Mouse (Mus musculus) heart, postnatal 0 days (tissue): Measurements from ENCODE around the gene Pde2a. TPM values are rescaled to one million over a fixed set of nuclear protein-coding genes. Genes with fewer than 3 reads are reported as not detected.
A peak's percentile ranks its signal among the peaks of the same experiment; 100 is the strongest.

Source experiments
- ATAC-seq: fragments of 200-750 bp; cut with Nextera tagmentation; 2 replicates; pipeline ENCODE4 v1.8.0; 2017; ENCODE audit warnings: low read depth, moderate number of reproducible peaks, moderate library complexity; ENCODE audit not compliant: insufficient read depth
- DNase-seq: peaks from one replicate; pipeline ENCODE4 v3.0.0-alpha.2; 2016; ENCODE audit warnings: low spot score
- H3K27ac ChIP-seq: fragments of 300-500 bp; sonication (generic); 2 replicates; pipeline ENCODE4 v1.5.1; 2014; ENCODE audit warnings: low read depth, mild to moderate bottlenecking
- H3K27me3 ChIP-seq: fragments of 300-500 bp; sonication (generic); 2 replicates; pipeline ENCODE4 v1.6.1; 2014; ENCODE audit warnings: low read length, mixed read lengths; ENCODE audit not compliant: control insufficient read depth, insufficient read depth
- H3K36me3 ChIP-seq: fragments of 300-500 bp; sonication (generic); replicated peaks from 2 replicates; pipeline ENCODE4 v1.6.1; 2014; ENCODE audit warnings: low read length, mixed read lengths; ENCODE audit not compliant: control insufficient read depth, insufficient read depth
- H3K4me1 ChIP-seq: fragments of 300-500 bp; sonication (generic); 2 replicates; pipeline ENCODE4 v1.6.1; 2014; ENCODE audit warnings: antibody characterized with exemption; ENCODE audit not compliant: control insufficient read depth, insufficient read depth
- H3K4me2 ChIP-seq: fragments of 300-500 bp; sonication (generic); 2 replicates; pipeline ENCODE4 v1.6.1; 2014; ENCODE audit warnings: low read depth, mild to moderate bottlenecking, low read length, moderate library complexity
- H3K4me3 ChIP-seq: fragments of 300-500 bp; sonication (generic); 2 replicates; pipeline ENCODE4 v1.5.1; 2014; ENCODE audit warnings: low read depth, low read length
- H3K9ac ChIP-seq: fragments of 300-500 bp; sonication (generic); replicated peaks from 2 replicates; pipeline ENCODE4 v1.6.1; 2014; ENCODE audit warnings: low read depth, low read length, mixed read lengths
- H3K9me3 ChIP-seq: fragments of 300-500 bp; sonication (generic); replicated peaks from 2 replicates; pipeline ENCODE4 v1.6.1; 2016; ENCODE audit warnings: low read length; ENCODE audit not compliant: control insufficient read depth
- CTCF ChIP-seq: IDR thresholded peaks from 2 replicates; pipeline ENCODE4 v1.5.1; 2016; ENCODE audit warnings: antibody characterized with exemption, control low read depth, low read depth
- EP300 ChIP-seq: IDR thresholded peaks from 2 replicates; pipeline ENCODE4 v1.6.1; 2016; ENCODE audit warnings: antibody characterized with exemption, low read depth
- WGBS: fragments of 180-500 bp; shearing (Covaris S2); extraction: QIAGEN DNeasy Blood & Tissue Kit; methylation state at CpG from one replicate; pipeline ENCODE4 v1.1.7; 2014; 5-methylcytosine and 5-hydroxymethylcytosine counted together
- polyA plus RNA-seq: library from polyadenylated mRNA; unstranded; fragments of >200 nt; fragmentation: Nextera tagmentation; extraction: Ambion mirVana; gene quantifications from 2 replicates; pipeline ENCODE4 v1.2.1, GENCODE M21; 2015
- total RNA-seq: library from RNA; depleted of rRNA; stranded (reverse); fragments of >200 nt; gene quantifications from 2 replicates; pipeline ENCODE4 v1.2.3, GENCODE M21; 2014; ENCODE audit warnings: low replicate concordance

The Pde2a gene
- total and polyA plus RNA-seq, 2 experiments from 2014 or later, result 4.7 to 19.3 TPM

DNA sequence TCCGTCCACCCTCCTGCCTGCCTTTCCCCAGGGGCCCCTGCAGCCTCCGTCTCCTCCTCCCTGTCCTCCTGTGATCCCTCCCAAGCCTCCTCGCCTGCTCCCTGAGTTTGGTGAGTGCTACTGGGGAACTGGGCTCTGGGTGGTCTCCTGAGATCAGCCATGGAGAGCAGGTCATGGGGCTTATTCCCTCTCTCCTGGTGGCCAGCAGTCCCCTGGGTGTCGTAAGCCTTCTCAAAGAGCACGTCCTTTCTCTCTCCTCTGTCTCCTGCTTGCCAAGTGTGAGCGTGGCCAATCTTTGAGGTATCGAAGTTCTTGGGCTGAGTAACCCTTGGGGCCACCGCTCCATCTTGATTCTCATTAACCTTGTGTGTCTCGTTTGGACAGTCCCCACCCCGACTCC lies 36.6 kb upstream of the Pde2a start:
- no peak overlapping the region for H3K4me3 ChIP-seq
- H3K27me3 ChIP-seq, result no peaks in the 10 kb centered on the region
- H3K4me2 ChIP-seq, result peak overlapping the region; percentile 22; the same call in 1 of the 2 replicates
- DNase-seq (no peak), ATAC-seq (no peak)
- no peak for TF ChIP-seq CTCF
- TF ChIP-seq EP300, result no peak
- peaks cover 30% of the 10 kb centered on the region for H3K36me3 ChIP-seq
- no peaks in the 10 kb centered on the region for H3K9me3 ChIP-seq
- WGBS, result 50% methylated on average over 10 of the region's 10 CpGs
- H3K9ac ChIP-seq, result no peak overlapping the region
- H3K4me1 ChIP-seq, result peaks cover 16% of the 10 kb centered on the region
- peak overlapping the region; percentile 43 for H3K27ac ChIP-seq

DNA sequence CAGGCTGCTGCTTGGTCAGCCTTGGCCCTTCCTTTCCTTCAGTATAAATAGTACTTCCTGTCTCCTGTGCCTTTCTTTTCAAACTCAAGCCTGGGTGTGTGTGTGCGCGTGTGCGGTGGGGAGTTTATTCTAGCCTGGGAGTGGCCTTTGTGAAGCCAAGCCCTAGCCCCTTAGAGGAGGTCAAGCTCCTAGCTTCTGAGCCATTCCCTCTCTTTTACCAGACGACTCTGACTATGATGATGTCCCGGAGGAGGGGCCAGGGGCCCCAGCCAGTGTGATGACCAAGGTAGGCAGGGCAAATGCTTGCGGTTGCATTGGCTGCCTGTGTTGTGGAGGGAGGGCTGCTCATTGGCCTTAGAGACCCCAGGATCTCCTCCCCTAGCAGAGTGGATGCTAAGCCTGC lies 36.2 kb upstream of the Pde2a start:
- 52% methylated on average over 6 of the region's 6 CpGs for WGBS
- Histone ChIP-seq H3K4me1 (peaks cover 19% of the 10 kb centered on the region), H3K4me2 (peak overlapping the region; percentile 22; the same call in 1 of the 2 replicates), H3K9me3 (no peaks in the 10 kb centered on the region), H3K4me3 (peak overlapping the region; percentile 12; the same call in 1 of the 2 replicates), H3K36me3 (peaks cover 34% of the 10 kb centered on the region), H3K9ac (no peak overlapping the region; the same call in 1 of the 2 replicates), H3K27ac (peak overlapping the region; percentile 43), H3K27me3 (no peaks in the 10 kb centered on the region)
- ATAC-seq (peak; percentile 40), DNase-seq (peak; percentile 45)
- TF ChIP-seq CTCF (no peak), EP300 (no peak)

- Histone ChIP-seq H3K27ac (no peak overlapping the region), H3K36me3 (peaks cover 34% of the 10 kb centered on the region), H3K9me3 (no peaks in the 10 kb centered on the region), H3K4me2 (peak overlapping the region; percentile 22; the same call in 1 of the 2 replicates), H3K27me3 (no peaks in the 10 kb centered on the region), H3K9ac (no peak overlapping the region; the same call in 1 of the 2 replicates), H3K4me1 (peaks cover 24% of the 10 kb centered on the region), H3K4me3 (no peak overlapping the region)
- TF ChIP-seq EP300 (no peak), CTCF (no peak)
- DNase-seq, result no peak
- 50% methylated on average over 10 of the region's 10 CpGs for WGBS
- ATAC-seq, result no peak; the same call in 1 of the 2 replicates
Observed at GRCm38 (mm10) chr7:101385866-101386452, 35.5 kb upstream of the Pde2a start.

- Histone ChIP-seq H3K27ac (no peak overlapping the region), H3K4me1 (peaks cover 46% of the 10 kb centered on the region)
Observed at GRCm38 (mm10) chr7:101389256-101389655, 32.2 kb upstream of the Pde2a start.

DNA sequence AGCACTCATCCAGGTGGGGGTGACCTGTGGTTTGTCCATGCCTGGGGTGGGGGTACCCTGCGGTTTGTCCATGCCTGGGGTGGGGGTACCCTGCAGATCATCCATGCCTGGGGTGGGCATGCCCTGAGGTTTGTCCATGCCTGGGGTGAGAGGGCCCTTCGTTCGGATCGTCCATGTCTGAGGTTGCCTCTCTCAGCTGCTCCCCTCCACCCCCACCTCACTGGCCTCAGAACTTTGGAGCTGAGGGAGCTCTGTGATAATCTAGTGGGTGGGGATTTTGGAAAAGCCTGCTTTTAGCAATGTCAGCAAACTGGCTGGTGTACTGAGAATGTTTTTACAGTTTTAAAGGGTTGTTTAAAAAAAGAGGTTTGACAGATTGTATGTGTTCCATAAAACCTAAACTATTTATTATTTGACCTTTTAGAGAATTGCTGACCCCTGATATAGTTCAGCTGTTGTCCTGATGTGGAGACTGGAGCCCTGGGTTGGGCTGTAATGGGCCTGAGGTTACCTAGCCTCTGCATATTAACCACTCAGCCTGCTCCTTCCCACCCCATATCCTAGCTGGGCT lies 29.5 kb upstream of the Pde2a start:
- ATAC-seq (no peak), DNase-seq (no peak)
- Histone ChIP-seq H3K9me3 (no peaks in the 10 kb centered on the region), H3K9ac (no peak overlapping the region), H3K36me3 (peaks cover 39% of the 10 kb centered on the region), H3K27ac (peak overlapping the region; percentile 91; the same call in 1 of the 2 replicates), H3K4me1 (peaks cover 30% of the 10 kb centered on the region), H3K4me3 (no peak overlapping the region), H3K4me2 (no peak overlapping the region), H3K27me3 (no peaks in the 10 kb centered on the region)
- 69% methylated on average over 4 of the region's 4 CpGs for WGBS
- TF ChIP-seq CTCF (no peak), EP300 (no peak)

More at GRCm38 (mm10) chr7:101389256-101389655, 32.2 kb upstream of the Pde2a start:
- H3K36me3 ChIP-seq, result peaks cover 34% of the 10 kb centered on the region
- no peaks in the 10 kb centered on the region for H3K9me3 ChIP-seq
- no peak for ATAC-seq
- no peak for DNase-seq
- H3K4me2 ChIP-seq, result no peak overlapping the region
- no peaks in the 10 kb centered on the region for H3K27me3 ChIP-seq
- no peak overlapping the region for H3K9ac ChIP-seq
- WGBS, result 31% methylated on average over 6 of the region's 6 CpGs
- H3K4me3 ChIP-seq, result no peak overlapping the region
- TF ChIP-seq CTCF, result no peak
- no peak for TF ChIP-seq EP300
